Mouse (Mus musculus): ENCODE data around the gene Vps41.

DNA sequence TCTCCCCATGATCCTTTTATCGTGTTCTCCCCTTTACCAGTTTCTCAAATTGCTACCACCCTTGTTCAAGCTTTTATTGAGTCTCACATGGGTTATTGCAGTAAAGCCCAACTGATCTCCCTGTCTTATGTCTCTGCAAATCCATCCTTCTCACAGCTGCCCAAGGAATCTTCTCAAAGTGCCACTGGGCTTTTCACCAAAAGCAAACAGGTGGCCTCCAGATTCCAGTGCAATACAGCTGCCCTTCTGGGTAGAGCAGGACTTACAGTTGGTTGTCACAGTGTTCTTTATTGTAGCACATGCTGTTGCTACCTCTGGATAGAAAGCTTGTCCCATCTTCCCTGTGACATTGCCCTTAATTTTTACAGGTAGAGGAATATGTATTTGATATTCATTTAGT, 44.4 kb downstream of the Vps41 start:
- TF ChIP-seq POU5F1 (IDR thresholded peaks at IDR 0.05; ENCODE audit: borderline replicate concordance, low read length) (no peak), CTCF (conservative IDR thresholded peaks at IDR 0.05; ENCODE audit: low read length) (no peak), NANOG (IDR thresholded peaks at IDR 0.05; ENCODE audit: borderline replicate concordance, low read length) (no peak)

Data from E14TG2a.4 (cell line).